Mouse (Mus musculus) megakaryocyte, adult 5-6 weeks (primary cell): Measurements from ENCODE around the gene Kcnk18. TPM values are rescaled to one million over a fixed set of nuclear protein-coding genes. Genes with fewer than 3 reads are reported as not detected.

ENCODE experiments used
- ATAC-seq: 2 replicates; pipeline ENCODE4 v1.8.0; 2016; ENCODE audit warnings: mild to moderate bottlenecking, inconsistent platforms; ENCODE audit not compliant: poor library complexity, severe bottlenecking
- total RNA-seq, 2 experiments: library from RNA; stranded (forward) in 1 of 2; stranded (reverse) in 1 of 2; fragments of 153-499, 151-499 nt in 1 of 2; fragments of 221-1000, 200-1000 nt in 1 of 2; gene quantifications; 2 replicates each; pipeline versions ENCODE4 v1.2.3 to v1.2.4; 2015 to 2017

The Kcnk18 gene
- total RNA-seq, 2 experiments from 2014 or later, result not detected

DNA sequence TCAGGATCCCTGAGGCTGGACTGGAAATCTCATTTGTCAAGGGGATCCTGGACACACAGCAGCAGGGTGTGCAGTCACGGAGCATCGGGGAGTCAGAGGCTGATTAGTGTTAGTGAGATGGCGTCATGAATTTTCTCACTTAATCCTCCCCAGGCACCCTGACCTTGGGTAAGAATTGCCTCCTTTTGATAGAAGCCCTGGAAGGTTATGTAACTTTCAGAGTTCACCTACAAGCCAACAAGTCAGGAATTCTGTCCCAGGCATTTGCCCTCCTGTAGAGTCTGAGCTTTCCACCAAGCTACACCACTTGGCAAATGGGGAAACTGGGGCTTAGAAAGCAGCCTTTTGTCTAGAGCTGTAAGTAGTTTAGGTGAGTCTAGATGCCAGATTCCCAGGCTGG is 2.1 kb downstream of the Kcnk18 start:
- ATAC-seq, result no peak

DNA sequence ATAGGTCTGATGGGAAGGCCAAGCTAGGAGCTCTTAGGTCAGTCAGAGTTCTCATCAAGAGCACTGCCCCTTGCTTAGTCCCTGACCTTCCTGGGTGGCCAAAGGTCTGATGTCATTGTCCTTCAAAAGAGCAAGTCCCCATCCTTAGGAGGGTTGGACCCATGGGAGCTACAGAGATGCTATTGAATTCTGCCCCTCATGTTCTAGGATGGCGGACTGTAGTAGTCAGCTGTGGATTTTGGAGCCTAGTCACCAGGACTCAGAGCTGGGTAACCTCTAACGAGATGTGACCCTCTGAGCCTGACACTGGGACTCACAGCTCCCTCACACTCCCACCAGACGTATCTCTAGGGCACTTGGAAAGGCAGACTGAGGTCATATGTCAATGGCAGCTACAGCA is 9.4 kb downstream of the Kcnk18 start:
- ATAC-seq, result no peak

DNA sequence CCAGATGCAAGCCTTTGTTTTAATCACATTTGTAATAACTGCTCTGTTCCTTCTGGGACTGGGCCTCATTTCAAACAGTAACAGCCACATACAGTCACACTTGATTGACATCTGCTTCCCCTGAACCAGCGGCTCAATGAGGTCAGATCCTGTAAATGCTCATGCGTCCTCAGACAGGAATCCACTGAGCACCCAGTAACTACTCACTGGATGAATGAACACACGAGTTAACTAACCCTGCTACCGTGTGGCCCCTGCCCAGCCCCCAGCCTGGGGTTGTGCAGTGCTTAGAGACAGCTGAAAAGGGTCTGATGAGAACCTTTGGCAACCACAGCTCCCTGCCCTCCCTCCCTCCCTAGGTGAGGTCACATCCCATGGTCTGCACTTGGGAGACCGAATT is 13.8 kb downstream of the Kcnk18 start:
- no peak for ATAC-seq

GRCm38 (mm10) chr19:59235001-59235400 is 16.0 kb downstream of the Kcnk18 start:
- ATAC-seq, result no peak

GRCm38 (mm10) chr19:59236046-59236445 is 17.0 kb downstream of the Kcnk18 start:
- no peak for ATAC-seq

GRCm38 (mm10) chr19:59238630-59239029 is 19.6 kb downstream of the Kcnk18 start:
- ATAC-seq, result no peak

DNA sequence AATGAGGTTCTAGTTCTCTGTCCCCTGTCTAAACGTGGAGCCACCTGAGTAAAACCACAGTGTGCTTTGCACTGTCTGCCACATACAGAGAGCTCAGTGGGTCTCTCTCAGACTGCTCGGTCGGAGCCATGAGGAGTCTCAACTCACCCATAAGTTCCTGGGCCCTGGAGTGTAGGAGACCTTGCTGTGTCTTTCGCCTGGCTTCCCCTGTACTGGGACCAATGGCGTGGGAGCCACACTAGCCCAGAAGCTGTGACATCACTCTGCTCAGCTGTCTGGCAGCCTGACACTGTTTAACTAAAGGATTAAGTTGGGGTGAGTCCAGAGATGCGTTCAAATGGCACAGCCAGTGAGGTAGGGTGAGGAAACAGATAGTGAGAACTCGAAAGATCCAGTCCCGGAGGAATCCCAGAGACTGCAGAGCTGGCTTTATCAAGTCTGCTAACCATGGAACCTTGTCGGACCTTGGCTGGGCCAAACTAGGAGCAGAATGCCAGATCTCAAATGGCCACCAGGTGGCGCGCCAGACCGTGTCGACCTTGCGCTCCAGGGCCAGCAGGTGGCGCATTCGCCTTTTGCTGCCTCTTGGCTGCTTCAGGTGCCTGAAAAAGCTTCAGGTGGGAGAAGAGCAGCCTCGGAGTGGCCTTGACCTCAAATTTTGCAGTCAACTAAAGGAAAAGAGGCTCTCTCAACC is 20.3 kb downstream of the Kcnk18 start:
- ATAC-seq, result peak; percentile 100

DNA sequence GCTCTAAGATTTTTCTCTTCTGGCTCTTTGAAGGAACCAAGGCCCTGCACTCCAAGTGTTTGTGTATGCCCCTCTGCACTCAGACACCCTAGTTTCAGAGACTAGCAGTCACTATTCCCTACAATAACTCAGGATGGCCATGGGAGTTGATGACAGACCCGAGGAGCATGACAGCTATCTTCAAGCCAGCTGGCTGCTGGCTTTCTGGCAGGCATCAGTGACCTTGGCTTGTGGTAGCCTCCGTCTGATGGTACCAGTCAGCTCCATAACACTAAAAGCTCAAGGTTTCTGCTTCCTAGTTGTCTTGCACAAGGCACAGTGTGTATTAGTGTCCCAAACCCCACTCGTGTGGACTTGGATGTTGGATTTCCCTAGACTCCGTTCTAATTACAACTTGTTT is 23.0 kb downstream of the Kcnk18 start:
- no peak for ATAC-seq

DNA sequence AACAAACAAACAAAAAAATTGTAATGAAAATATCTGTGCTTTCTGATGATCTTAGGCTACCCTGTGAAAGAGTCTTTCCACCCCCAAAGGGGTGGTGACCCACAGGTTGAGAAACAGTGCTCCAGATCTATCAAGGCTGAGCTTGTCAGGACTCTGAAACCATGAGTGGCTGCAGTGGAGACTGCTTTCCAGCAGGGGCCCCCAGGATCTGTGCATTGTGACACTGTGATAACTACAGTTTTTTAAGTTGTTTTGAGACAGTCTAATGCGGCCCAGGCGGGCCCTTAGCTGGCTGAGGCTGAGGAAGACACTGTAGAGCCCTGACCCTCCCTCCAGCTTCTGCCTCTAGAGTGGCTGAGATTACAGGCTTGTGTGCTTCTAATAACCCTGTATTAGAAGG is 24.0 kb downstream of the Kcnk18 start:
- no peak; the same call in 1 of the 2 replicates for ATAC-seq

DNA sequence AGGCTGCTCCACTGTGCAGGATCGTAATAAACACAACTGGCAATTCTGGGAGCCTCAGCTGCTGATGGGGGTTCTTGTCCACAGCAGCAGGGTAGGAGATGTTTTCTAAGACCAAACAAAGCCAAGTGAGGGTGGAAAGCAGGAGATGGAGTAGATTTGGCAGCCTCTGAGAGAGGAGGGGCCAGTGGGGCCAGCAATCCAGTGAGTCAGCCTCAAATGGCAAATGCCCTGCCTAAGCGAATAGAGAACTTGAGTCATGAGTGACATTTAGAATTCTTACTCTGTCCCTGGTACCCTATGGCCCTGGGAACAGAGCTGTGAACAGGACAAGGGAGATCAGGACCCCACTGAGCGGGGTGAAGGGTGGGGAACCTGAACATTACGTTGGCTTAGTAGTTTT is 29.1 kb downstream of the Kcnk18 start:
- ATAC-seq, result peak; percentile 31; the same call in 1 of the 2 replicates

DNA sequence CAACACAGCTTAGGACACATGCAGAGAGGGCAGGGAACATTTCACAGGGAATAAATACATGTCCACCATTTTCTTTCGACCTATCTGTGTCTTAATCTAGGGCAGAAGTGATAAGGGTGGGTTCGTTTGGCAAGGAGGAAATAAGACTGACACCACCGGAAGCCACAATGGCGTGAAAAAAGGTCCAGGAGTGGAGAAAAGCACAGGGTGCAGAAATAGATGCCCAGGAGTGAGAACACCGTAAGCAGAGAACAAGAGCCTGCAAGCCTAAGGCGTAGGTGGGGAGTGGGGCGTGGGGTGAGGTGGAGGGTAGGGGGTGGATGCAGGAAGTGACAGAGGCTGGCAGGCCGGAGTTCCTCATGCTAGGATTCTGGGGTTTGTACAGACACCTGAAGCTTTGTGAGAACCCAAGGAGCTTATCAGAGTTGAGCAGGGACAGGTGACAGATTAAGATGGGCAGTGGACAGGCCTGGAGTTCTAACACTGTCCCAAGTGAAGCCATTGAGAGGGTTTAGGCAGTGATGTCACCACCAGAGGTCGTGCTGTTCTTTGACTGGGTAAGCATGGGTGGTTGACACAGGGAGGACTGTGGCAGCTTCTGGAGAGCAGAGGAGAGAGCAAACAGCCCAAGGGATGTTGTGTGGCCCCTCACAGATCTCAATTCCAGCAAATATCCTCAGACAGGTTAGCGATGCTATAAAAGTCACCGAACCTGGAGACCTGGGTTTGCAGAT is 29.7 kb downstream of the Kcnk18 start:
- ATAC-seq, result peak; percentile 77

DNA sequence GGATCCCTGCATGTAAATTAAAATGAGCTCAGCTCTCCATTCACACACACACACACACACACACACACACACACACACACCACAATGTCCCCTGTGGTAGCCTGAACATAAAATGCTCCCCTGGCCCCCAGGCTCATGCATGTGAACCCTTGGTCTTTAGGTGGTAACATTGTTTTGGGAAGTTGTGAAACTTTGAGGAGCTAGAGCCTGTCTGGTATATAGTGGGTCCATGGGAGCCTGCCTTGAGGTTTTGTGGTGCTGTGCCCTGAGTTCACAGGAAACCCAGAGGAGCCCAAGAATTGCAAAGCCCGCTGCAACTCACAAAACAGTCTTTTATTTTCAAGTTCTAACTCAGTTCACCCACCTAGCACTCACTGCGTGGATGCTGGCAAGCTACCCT is 33.6 kb downstream of the Kcnk18 start:
- ATAC-seq, result no peak

DNA sequence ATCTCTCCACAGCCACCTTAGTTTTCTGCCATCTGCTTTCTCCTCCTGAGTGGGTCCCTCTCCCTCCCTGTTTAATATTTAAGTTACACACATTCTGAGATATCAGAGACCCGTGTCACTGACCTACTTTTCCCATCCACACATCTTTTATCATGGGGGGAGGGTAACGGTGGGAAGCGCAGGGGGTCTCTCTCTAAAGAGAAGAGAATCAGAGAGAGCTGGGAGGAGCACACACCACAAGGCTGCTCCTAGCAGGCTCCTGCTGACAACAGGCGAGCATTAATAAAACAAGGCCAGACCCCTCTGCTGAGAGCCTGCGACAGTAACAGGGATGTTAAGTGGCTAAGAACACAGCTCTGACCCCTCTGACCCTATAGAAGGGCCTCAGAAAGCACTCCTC is 40.6 kb downstream of the Kcnk18 start:
- no peak for ATAC-seq

GRCm38 (mm10) chr19:59260718-59261442 is 41.9 kb downstream of the Kcnk18 start, which contains the start of gene Slc18a2:
Gene Slc18a2, plus strand, starts transcription at chr19:59260896.
- ATAC-seq, result peak; percentile 47

DNA sequence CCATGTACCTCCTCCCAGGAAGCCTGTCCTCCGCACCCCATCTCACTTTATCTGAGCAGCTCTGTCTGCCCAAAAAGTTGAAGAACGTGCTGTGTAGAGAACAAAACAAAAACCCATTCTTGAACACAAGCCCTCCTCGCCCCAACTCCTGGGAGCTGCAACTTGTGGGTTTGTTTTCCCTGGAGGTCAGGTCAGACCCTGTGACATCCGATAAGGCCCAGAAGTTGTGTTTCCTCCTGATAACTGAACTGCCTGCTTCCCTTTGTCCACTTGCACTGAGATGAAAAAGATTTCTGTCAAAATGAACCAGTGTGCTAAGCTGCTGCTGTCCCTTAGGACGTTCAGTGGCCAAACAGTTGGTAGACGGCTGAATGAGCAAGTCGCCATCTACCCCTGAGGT is 42.6 kb downstream of the Kcnk18 start:
- ATAC-seq, result 0 out of 2 replicates have a peak, but pooled peaks have one; percentile 17

DNA sequence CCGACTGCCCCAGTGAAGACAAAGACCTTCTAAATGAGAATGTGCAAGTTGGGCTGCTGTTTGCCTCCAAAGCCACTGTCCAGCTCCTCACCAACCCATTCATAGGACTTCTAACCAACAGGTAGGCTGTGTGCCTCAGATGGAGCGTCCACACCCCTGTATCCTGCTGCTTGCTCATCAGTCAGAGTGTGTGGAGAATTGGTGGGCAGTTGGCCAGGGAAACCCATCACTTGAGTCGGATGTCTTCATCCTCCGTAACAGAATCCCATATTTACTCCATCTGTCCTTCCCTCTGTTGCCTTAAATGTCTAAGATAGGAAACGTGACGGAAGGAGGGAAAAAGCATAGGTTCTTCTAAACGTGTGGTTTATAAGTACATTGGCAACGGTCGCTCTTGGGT is 44.2 kb downstream of the Kcnk18 start:
- ATAC-seq, result no peak

- ATAC-seq, result no peak
Measured at GRCm38 (mm10) chr19:59264838-59265532, 46.0 kb downstream of the Kcnk18 start.

DNA sequence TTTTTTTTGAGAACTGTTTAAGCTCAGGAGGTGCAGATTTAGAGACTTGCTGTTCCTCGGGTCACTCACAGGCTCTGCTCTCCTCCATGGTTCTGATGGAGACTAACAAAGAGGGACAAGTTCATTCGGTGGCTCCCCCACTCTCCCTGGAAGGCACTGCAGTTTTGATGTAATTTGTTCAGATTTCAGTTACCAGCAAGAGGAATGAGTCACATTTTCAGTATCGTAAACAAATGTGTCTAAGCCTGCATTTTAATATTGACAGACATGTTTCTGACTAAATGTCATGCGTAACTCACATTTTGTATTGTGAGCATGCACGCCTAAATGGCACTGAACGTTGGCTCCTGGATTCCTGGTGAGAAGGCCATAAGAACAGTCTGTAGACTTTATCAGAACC is 46.9 kb downstream of the Kcnk18 start:
- ATAC-seq, result no peak

GRCm38 (mm10) chr19:59267417-59267963 is 48.5 kb downstream of the Kcnk18 start:
- no peak for ATAC-seq

GRCm38 (mm10) chr19:59273190-59273589 is 54.2 kb downstream of the Kcnk18 start:
- no peak for ATAC-seq

DNA sequence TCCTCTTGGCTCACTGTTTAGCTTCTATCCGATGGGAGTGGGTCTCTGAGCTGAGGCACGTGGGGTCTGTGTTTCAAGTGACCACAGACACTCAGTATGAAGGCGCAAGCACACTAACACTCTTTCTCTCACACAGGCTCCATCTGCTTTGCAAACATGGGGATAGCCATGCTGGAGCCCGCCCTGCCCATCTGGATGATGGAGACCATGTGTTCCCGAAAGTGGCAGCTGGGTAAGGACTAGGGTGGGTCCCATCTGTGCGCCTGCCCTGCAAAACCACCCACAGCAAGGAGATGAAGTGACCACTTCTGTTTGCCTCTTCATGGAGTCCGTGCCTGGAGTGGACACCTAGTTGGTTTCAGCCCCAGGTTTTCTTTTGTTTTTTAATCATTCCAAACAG is 57.3 kb downstream of the Kcnk18 start:
- ATAC-seq, result no peak
